In genomic region chr13:14649301-14649700, GRCm38 (mm10) we compare ENCODE assay signal across 9 mouse cellular contexts. TPM values are rescaled to one million over a fixed set of nuclear protein-coding genes. Genes with fewer than 3 reads are reported as not detected.
DNase-seq lines count a peak whose midpoint lies in the region; ATAC-seq lines count a peak whose summit lies in the region.
"Had no signal": no experiment of that assay in that cellular context is flagged by ENCODE, and none has a peak within 500 bp of the region (broad histone marks: within the 10 kb centered on the region; RNA-seq: fewer than 3 reads in every experiment).

No protein-coding gene starts in this region.

- no peak overlapping the region for H3K4me3 ChIP-seq in neural tube, embryonic 11.5 days (ENCODE audit: low read depth, low read length)
- no peak overlapping the region for H3K4me3 ChIP-seq in forebrain, embryonic 15.5 days
- H3K4me3 ChIP-seq in neural tube, embryonic 13.5 days, result no peak overlapping the region
- H3K4me3 ChIP-seq: heart, embryonic 15.5 days had no signal

- no peak overlapping the region for H3K27ac ChIP-seq in neural tube, embryonic 11.5 days (ENCODE audit: low read depth, low read length)
- no peak overlapping the region for H3K27ac ChIP-seq in forebrain, embryonic 15.5 days (replicated peaks)
- H3K27ac ChIP-seq in neural tube, embryonic 13.5 days (replicated peaks), result no peak overlapping the region
- H3K27ac ChIP-seq: heart, embryonic 15.5 days had no signal

- no peaks in the 10 kb centered on the region for H3K27me3 ChIP-seq in neural tube, embryonic 11.5 days (ENCODE audit: control insufficient read depth, insufficient read depth, low read length)
- no peaks in the 10 kb centered on the region for H3K27me3 ChIP-seq in forebrain, embryonic 15.5 days
- no peaks in the 10 kb centered on the region for H3K27me3 ChIP-seq in neural tube, embryonic 13.5 days
- H3K27me3 ChIP-seq: heart, embryonic 15.5 days had no signal

- DNase-seq in heart, adult 8-10 months (ENCODE audit: low spot score), result peak; percentile 25
- DNase-seq in heart, adult 9 months (ENCODE audit: low spot score in 2 of 2), result no peak
- DNase-seq in neural tube, embryonic 11.5 days (ENCODE audit: low spot score), result peak; percentile 27
- DNase-seq in neural tube, embryonic 10.5 days (ENCODE audit: extremely low spot score, low spot score), result no peak
- DNase-seq in cerebellum, postnatal 36 days, result no peak

- no peaks in the 10 kb centered on the region for H3K36me3 ChIP-seq in neural tube, embryonic 11.5 days (ENCODE audit: control insufficient read depth, insufficient read depth, low read length)
- H3K36me3 ChIP-seq in forebrain, embryonic 15.5 days, result no peaks in the 10 kb centered on the region
- H3K36me3 ChIP-seq in neural tube, embryonic 13.5 days, result no peaks in the 10 kb centered on the region
- H3K36me3 ChIP-seq: heart, embryonic 15.5 days had no signal

- no peak overlapping the region for H3K4me2 ChIP-seq in neural tube, embryonic 11.5 days (ENCODE audit: low read depth)
- no peak overlapping the region for H3K4me2 ChIP-seq in forebrain, embryonic 15.5 days (replicated peaks)
- no peak overlapping the region for H3K4me2 ChIP-seq in neural tube, embryonic 13.5 days
- H3K4me2 ChIP-seq: heart, embryonic 15.5 days had no signal

- WGBS in neural tube, embryonic 11.5 days, result 20% methylated on average over 1 of the region's 1 CpGs
- WGBS in forebrain, embryonic 15.5 days, result 26% methylated on average over 1 of the region's 1 CpGs
- WGBS in neural tube, embryonic 13.5 days, result 12% methylated on average over 1 of the region's 1 CpGs

- no peak overlapping the region for H3K9ac ChIP-seq in neural tube, embryonic 11.5 days (ENCODE audit: low read length)
- H3K9ac ChIP-seq in forebrain, embryonic 15.5 days (replicated peaks), result no peak overlapping the region
- H3K9ac ChIP-seq in neural tube, embryonic 13.5 days, result no peak overlapping the region
- H3K9ac ChIP-seq: heart, embryonic 15.5 days had no signal

- no peaks in the 10 kb centered on the region for H3K9me3 ChIP-seq in neural tube, embryonic 11.5 days (ENCODE audit: control insufficient read depth, low read length)
- no peaks in the 10 kb centered on the region; the same call in 1 of the 2 replicates for H3K9me3 ChIP-seq in forebrain, embryonic 15.5 days
- no peaks in the 10 kb centered on the region for H3K9me3 ChIP-seq in neural tube, embryonic 13.5 days
- H3K9me3 ChIP-seq: heart, embryonic 15.5 days had no signal

- H3K4me1 ChIP-seq in neural tube, embryonic 11.5 days (ENCODE audit: control insufficient read depth, insufficient read depth, low read length), result no peaks in the 10 kb centered on the region
- no peaks in the 10 kb centered on the region for H3K4me1 ChIP-seq in forebrain, embryonic 15.5 days
- H3K4me1 ChIP-seq in neural tube, embryonic 13.5 days (replicated peaks), result no peaks in the 10 kb centered on the region
- H3K4me1 ChIP-seq: heart, embryonic 15.5 days had no signal

- no peak; the same call in 1 of the 2 replicates for ATAC-seq in neural tube, embryonic 11.5 days (ENCODE audit: insufficient read depth, low FRiP score, low TSS enrichment)
- peak; percentile 83 for ATAC-seq in forebrain, embryonic 15.5 days (replicated peaks)
- ATAC-seq in neural tube, embryonic 13.5 days (ENCODE audit: low read depth), result peak; percentile 63; the same call in 1 of the 2 replicates
- no peak for ATAC-seq in inflammation-experienced regulatory T-cells, adult 6 months

RNA-seq across cellular contexts. Expression of gene AW209491, which starts 19.3 kb away (rescaled TPM):
- 10 to 100 TPM in 3 of 4 experiments, 1 to 10 TPM in 1; 9.8 to 15.9 (median 13.4) TPM for total RNA-seq in heart, adult 8-10 months (2022)
- polyA plus RNA-seq in neural tube, embryonic 11.5 days (2014; fragmentation: Nextera tagmentation; extraction: Ambion mirVana), result 25.3 and 29.6 TPM in 2 replicates
- 38.8 and 44.0 TPM in 2 replicates for polyA plus RNA-seq in forebrain, embryonic 15.5 days (2015; fragmentation: Nextera tagmentation; extraction: Ambion mirVana)
- polyA plus RNA-seq in neural tube, embryonic 13.5 days (2015; fragmentation: Nextera tagmentation; extraction: Ambion mirVana), result 38.3 and 41.6 TPM in 2 replicates
- polyA plus RNA-seq in inflammation-experienced regulatory T-cells, adult 6 months (2017; shearing (Covaris generic)), result 10 to 100 TPM; 16.4 to 25.4 (median 24.1) TPM

RNA-seq across cellular contexts. Expression of gene Psma2, which starts 36.3 kb away (rescaled TPM):
- total RNA-seq in heart, adult 8-10 months (2022), result 10 to 100 TPM; 56.0 to 62.9 (median 57.9) TPM
- 216 and 226 TPM in 2 replicates for polyA plus RNA-seq in neural tube, embryonic 11.5 days (2014; fragmentation: Nextera tagmentation; extraction: Ambion mirVana)
- 173 and 187 TPM in 2 replicates for polyA plus RNA-seq in forebrain, embryonic 15.5 days (2015; fragmentation: Nextera tagmentation; extraction: Ambion mirVana)
- 199 and 202 TPM in 2 replicates for polyA plus RNA-seq in neural tube, embryonic 13.5 days (2015; fragmentation: Nextera tagmentation; extraction: Ambion mirVana)
- 100 to 1,000 TPM; 172 to 236 (median 177) TPM for polyA plus RNA-seq in inflammation-experienced regulatory T-cells, adult 6 months (2017; shearing (Covaris generic))

RNA-seq across cellular contexts. Expression of gene Mrpl32, which starts 36.3 kb away (rescaled TPM):
- total RNA-seq in heart, adult 8-10 months (2022), result 10 to 100 TPM; 40.0 to 44.8 (median 41.4) TPM
- 108 and 115 TPM in 2 replicates for polyA plus RNA-seq in neural tube, embryonic 11.5 days (2014; fragmentation: Nextera tagmentation; extraction: Ambion mirVana)
- polyA plus RNA-seq in forebrain, embryonic 15.5 days (2015; fragmentation: Nextera tagmentation; extraction: Ambion mirVana), result 114 TPM in 2 replicates
- polyA plus RNA-seq in neural tube, embryonic 13.5 days (2015; fragmentation: Nextera tagmentation; extraction: Ambion mirVana), result 135 and 146 TPM in 2 replicates
- polyA plus RNA-seq in inflammation-experienced regulatory T-cells, adult 6 months (2017; shearing (Covaris generic)), result 100 to 1,000 TPM; 110 to 146 (median 130) TPM

Comparison
In these comparisons a context has a peak if more than half of its experiments do, and no peak if none do; other contexts are left out.
1. DNase-seq: peak in heart, adult 8-10 months (single experiment) and neural tube, embryonic 11.5 days (single experiment); none in heart, adult 9 months (0 of 2), neural tube, embryonic 10.5 days (single experiment) and cerebellum, postnatal 36 days (0 of 2).
2. ATAC-seq: peak in forebrain, embryonic 15.5 days (single experiment) and neural tube, embryonic 13.5 days (single experiment); none in neural tube, embryonic 11.5 days (single experiment) and inflammation-experienced regulatory T-cells, adult 6 months (single experiment).